Mouse (Mus musculus) T-helper 1 cell (primary cell): ENCODE measurements at regions not wholly inside any gene's neighbourhood (a gene's known extent, or its start where the extent isn't known, plus 50 kb on each side); places are given as distances from the start of the nearest gene placed in this dataset.

Experiments
- in situ Hi-C: fragments of 300-600 bp; cut with MboI, MseI; formaldehyde crosslinking; loops from one replicate; pipeline ENCODE4 v1.15.1; 2025; ENCODE audit warnings: high pct_unique_total_duplicates

GRCm38 (mm10) chr1:67359824-67360223 lies 237.0 kb downstream of the Cps1 start:
- in situ Hi-C loops, result no loop called here

GRCm38 (mm10) chr1:67366038-67366437 lies 243.2 kb downstream of the Cps1 start:
- in situ Hi-C loops, result no loop called here

- in situ Hi-C loops, result no loop called here
Observed at GRCm38 (mm10) chr1:67366485-67366884, 243.7 kb downstream of the Cps1 start.

GRCm38 (mm10) chr1:67382366-67382765 lies 259.5 kb downstream of the Cps1 start:
- in situ Hi-C loops, result no loop called here

GRCm38 (mm10) chr1:67385377-67385776 lies 262.6 kb downstream of the Cps1 start:
- in situ Hi-C loops, result no loop called here

- in situ Hi-C loops, result no loop called here
Observed at GRCm38 (mm10) chr1:67386877-67387276, 264.1 kb downstream of the Cps1 start.

GRCm38 (mm10) chr1:67397757-67398446 lies 275.1 kb downstream of the Cps1 start:
- in situ Hi-C loops, result no loop called here

- in situ Hi-C loops, result no loop called here
Observed at GRCm38 (mm10) chr1:67409531-67409930, 286.7 kb downstream of the Cps1 start.

GRCm38 (mm10) chr1:67417196-67417595 lies 294.4 kb downstream of the Cps1 start:
- in situ Hi-C loops, result no loop called here

GRCm38 (mm10) chr1:67428398-67428797 lies 305.6 kb downstream of the Cps1 start:
- in situ Hi-C loops, result no loop called here

- in situ Hi-C loops, result no loop called here
Observed at GRCm38 (mm10) chr1:67450831-67451230, 328.0 kb downstream of the Cps1 start.

- in situ Hi-C loops, result no loop called here
Observed at GRCm38 (mm10) chr1:67464203-67464602, 341.4 kb downstream of the Cps1 start.

GRCm38 (mm10) chr1:67465527-67465926 lies 342.7 kb downstream of the Cps1 start:
- in situ Hi-C loops, result no loop called here

- in situ Hi-C loops, result no loop called here
Observed at GRCm38 (mm10) chr1:67477006-67477405, 354.2 kb downstream of the Cps1 start.

GRCm38 (mm10) chr1:67477966-67478365 lies 355.1 kb downstream of the Cps1 start:
- in situ Hi-C loops, result no loop called here

GRCm38 (mm10) chr1:67481974-67482373 lies 359.1 kb downstream of the Cps1 start:
- in situ Hi-C loops, result no loop called here

- in situ Hi-C loops, result no loop called here
Observed at GRCm38 (mm10) chr1:67504140-67504539, 381.3 kb downstream of the Cps1 start.

GRCm38 (mm10) chr1:67505746-67506145 lies 382.9 kb downstream of the Cps1 start:
- in situ Hi-C loops, result no loop called here

GRCm38 (mm10) chr1:67518295-67518694 lies 395.5 kb downstream of the Cps1 start:
- in situ Hi-C loops, result no loop called here

GRCm38 (mm10) chr1:67558728-67559127 lies 435.9 kb downstream of the Cps1 start:
- in situ Hi-C loops, result no loop called here

- in situ Hi-C loops, result no loop called here
Observed at GRCm38 (mm10) chr1:67559179-67559578, 436.4 kb downstream of the Cps1 start.

GRCm38 (mm10) chr1:67571616-67572015 lies 448.8 kb downstream of the Cps1 start:
- in situ Hi-C loops, result no loop called here

GRCm38 (mm10) chr1:67579732-67580131 lies 456.9 kb downstream of the Cps1 start:
- in situ Hi-C loops, result loop anchor here (25.0 kb wide), 1 partner anchor 1517 kb away; no protein-coding TSS in a partner anchor
